Mouse (Mus musculus): ENCODE results near the gene Npy1r.

GRCm38 (mm10) chr8:66729446-66729845, 32.5 kb downstream of the Npy1r start:
- no peak for TF ChIP-seq CTCF (conservative IDR thresholded peaks at IDR 0.05; ENCODE audit: insufficient read depth, insufficient read length, low read depth, low read length)
- TF ChIP-seq POLR2A (IDR thresholded peaks at IDR 0.05; ENCODE audit: low read depth, low read length) = no peak
